Mouse (Mus musculus) layer of hippocampus, postnatal 25 days (tissue): ENCODE data around the gene Slc1a1. TPM values are rescaled to one million over a fixed set of nuclear protein-coding genes. Genes with fewer than 3 reads are reported as not detected.

ENCODE experiments used
- DNase-seq, 2 experiments: peaks; one replicate each; pipeline ENCODE4 v3.0.0; 2022; ENCODE audit warnings: mixed read lengths in 2 of 2, low spot score in 1 of 2; ENCODE audit errors: extremely low spot score in 1 of 2
- total RNA-seq, 2 experiments: library from RNA; stranded (reverse); gene quantifications; 2 replicates each; pipeline ENCODE4 v1.2.3; 2021

The Slc1a1 gene
- total RNA-seq, 2 experiments from 2014 or later, result 141 to 153 TPM

DNA sequence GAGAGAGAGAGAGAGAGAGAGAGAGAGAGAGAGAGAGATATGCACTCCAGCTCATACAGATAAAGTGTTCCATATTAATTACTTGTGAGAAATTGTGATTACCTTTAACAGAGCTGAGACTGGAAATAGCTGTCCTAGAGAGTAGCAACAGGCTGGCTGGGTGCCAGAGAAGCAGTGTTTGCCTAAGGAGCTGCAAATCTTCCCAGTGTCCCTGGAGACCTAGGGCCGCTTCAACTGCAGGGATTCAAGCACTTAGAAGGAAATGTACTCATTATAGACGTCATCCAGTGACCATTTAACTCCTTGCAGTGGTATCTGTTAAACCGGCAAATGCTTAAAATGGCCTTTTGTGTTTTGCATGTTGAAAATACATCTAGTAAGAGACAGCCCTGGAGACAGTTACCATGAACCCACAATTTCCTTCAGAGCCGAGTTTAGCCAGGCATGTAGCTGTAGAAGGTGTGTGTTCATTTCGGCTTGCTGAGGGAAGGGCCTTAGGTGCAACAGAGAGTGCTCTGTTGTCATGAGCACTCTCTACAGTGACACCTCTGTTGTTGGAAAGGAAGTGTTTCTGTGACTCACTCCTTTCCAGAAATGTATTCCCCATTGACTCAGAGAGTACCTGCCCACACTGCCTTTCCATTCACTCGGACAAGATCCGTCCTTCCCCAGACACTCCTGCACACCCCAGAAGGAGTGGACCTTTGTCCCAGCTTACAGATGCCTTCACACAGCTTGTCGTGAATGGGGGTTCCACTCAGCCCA is 10.3 kb downstream of the Slc1a1 start:
- DNase-seq, result peak in 1 of 2 experiments; percentile 28

DNA sequence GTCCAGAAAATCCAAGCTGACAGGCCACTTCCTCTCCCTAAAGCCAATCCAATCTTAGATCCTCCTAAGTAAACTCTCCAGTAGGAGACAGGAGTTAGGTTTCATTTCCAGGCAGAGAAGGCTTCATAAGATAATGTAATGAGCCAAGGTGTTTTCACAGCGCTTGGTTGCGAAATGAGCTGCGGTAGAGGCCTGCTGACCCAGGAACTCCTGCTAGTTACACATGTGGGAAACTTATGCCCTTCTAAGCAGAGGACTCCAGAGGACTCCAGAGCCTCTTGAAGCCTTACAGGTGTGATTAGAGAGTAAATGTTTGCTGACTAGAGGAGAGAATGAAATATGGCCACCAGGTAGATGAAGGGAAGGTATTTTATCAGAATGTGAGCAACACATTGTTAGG is 15.7 kb downstream of the Slc1a1 start:
- no peak for DNase-seq

DNA sequence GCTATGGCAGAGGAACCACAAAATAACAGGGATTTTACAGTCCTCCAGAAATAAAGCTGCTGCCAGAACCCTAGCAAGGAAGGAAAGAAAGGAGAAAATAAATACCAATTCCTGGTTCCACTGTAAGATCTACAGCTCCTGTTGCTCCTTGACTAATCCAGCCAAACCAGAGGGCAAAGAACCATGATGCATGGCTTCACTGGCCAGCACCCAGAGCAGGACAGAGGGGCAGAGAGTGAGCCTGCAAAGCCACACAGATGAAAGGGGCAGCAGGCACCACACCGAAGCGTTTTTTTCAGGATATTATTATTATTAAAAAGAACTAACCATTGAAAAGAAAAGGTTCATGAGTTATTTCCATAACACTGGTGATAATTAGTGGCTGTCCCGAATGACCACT is 17.2 kb downstream of the Slc1a1 start:
- no peak for DNase-seq

DNA sequence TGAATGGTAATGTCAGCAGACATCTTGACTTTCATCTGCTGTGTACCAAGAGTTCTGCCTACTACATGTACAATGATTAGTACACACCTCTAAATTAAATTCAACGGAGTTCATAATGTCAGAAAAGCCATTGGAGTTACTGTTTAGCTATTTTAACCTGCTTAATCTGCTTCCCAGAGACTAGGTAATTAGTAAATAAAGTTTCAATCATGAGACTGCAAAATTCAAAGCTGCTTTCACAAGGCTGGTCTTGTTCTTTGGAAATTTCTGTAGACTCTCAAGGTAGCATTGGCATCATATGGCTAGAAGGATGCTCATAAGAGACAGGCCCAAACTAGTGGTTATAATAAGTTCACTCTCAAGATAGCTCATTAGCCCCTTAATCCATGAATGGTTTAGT is 20.0 kb downstream of the Slc1a1 start:
- no peak for DNase-seq

DNA sequence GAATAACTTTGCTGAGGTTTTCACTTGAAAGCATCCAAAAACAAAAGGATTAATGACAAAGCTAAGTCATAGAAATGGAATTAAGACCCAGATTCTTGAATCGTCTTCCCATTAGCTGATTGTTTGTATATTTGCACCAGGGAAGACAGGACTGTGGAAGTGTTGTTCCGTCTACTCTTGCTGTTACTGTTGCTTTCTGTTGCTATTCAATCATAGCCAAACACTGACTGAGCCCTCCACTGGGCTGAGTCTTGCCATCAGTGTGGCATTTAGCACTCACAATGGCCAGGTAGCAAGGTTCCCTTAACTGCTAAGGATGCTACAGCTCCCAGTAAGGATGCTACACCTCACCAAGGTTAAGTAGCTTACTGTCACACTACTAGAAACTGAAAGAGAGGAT is 25.4 kb downstream of the Slc1a1 start:
- DNase-seq, result no peak

DNA sequence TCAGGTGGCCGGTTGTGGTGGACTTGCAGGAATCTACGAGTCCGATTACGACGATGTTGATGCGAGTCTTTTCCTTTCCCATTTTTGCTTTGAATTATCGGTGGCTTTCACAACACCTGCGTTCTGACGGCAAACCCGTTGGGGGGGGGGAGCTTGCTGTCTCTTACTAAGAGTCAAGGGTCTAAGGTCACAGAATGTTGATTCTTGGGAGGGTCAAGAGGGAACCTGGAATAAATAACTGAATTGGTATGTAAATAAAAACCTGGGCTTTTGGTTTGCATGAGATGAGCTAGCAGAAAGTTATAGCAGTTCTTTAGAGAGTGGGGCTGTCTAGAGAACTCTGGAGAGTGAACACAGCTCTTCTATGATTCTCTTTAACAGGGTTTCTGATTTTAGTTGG is 28.8 kb downstream of the Slc1a1 start:
- DNase-seq, result no peak

DNA sequence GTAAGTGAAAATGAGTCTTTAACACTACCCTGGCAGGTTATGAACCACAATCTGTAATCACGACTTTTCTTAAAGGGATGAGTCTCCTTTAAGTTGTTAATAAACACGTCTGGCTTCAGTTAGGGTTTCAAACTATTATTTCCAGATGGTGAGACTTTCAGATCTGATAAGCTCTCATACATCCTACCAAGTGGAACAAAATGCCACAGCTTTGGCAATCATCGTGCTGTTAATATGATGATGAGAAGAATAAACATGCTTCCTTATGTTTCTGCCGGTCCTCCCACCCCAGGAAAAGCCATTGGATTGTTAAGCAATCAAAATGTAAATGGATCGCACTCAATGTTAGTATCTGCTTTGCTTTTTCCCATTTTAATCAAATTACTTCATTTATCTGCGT is 30.1 kb downstream of the Slc1a1 start:
- DNase-seq, result no peak

DNA sequence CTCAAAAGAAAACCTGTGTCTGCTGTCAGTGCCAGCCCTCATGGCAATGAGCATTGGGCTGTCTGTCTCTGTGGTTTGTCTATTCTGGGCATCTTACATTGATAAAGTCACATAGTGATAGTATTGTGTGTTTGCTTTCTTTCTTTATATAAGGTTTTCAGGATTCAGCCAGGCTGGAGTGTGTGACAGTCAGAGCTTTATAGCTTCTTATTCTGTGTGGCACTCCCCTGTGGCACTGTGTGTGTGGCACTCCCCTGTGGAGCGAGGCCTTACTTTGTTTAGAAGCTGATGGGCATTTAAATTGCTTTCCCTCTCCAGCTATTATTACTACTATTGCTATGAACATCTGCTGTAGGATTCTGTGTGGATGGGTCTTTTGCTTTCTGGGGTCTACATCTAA is 30.7 kb downstream of the Slc1a1 start:
- no peak for DNase-seq

DNA sequence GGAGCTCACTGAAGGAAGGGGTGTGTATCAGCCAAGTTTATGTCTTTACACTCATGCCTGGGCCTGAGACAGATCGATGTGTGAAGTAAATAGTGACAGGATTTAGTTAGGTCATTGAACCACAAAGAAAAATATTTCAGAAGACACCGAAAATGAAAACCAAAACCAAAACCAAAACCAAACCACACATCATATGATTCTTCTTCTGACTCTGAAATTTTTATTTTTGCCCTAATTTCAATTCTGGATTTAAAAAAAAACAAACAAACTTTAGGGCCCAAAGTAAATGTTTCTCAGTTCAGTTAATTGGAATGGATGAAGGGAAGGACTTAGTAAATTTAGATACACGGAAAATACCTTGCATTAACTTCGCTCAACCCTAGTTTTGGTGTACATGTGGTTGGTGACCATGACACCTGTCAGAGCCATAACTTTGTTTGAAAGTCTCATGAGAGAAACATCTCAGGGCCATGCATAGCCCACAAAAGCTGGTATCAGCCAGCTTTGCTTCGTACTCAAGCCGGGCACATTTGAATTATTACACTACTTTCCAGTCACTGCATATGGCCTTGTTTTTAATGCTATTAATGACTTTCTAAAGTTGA is 34.5 kb downstream of the Slc1a1 start:
- no peak for DNase-seq

DNA sequence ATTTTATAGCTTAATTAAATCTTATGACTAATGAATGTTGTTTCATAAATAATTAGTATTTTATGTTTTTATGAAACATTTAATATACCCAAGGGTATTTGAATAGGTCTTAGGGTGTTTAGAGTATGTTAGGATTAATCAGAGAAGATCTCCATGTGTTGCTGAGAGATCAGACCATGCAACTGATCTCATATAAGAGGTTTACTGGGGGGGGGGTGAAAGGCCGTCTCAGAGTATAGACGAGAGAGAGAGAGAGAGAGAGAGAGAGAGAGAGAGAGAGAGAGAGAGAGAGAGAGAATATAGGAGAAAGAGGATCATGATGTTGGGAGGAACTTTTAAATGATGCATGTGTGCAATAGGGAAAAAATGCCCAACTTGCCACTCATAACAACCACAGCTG is 35.5 kb downstream of the Slc1a1 start:
- no peak for DNase-seq

DNA sequence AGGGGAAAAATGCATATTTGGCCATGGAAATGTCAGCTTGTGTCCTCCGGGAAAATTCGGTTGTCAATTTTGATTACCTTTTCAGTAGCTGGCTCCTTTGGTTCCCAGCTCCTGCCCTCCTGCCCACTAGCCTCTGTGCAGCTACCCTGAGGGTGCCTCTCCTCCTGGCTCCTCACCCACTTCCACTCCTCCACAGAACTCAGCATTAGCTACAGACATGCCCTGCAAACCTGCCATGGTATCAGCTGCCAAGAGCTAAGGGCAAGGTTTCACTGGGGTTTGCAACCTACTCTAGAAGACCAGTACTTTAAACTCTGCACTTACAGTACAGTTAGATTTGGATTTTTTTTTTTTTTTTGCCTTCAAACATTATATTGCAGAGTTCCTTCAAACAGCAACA is 44.6 kb downstream of the Slc1a1 start:
- DNase-seq, result no peak

DNA sequence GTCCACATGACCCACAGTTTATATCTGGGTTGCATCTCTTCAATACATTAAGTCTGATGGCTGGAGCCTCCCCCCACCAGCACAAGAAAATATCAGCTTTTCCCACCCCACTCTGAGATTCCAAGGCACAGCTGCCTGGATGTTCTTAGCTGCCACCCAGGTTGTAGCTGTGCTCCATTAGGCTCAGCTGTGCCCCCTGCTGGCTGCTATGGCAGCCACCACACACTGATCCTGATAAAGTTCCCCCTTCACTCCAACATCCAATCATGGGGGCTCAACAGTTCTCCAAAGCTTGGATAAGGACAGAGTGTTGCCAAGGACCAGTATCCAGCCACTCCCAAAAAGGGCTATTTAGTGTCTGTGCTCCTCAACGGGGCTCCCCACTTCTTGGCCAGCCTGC is 48.3 kb downstream of the Slc1a1 start:
- peak in 1 of 2 experiments; percentile 65 for DNase-seq

DNA sequence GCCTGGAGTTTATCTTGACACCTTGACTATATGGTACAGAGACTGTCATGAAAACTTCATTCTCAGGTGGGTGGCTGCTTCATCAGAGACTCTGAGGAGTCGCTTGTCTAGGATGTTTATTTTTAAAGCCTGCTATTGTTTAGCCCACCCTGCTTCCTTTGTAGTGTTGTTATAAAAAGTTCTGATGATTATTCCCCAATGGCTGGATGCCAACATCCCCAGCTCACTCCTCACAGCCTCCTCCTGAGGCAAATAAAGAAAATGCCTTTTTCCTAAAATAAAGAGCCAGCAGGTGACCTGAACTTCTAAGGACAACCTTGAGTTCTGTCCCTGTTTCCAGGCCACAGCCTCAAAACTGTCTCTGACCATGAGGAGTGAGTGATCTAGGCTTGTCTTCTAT is 53.6 kb downstream of the Slc1a1 start:
- DNase-seq, result no peak

DNA sequence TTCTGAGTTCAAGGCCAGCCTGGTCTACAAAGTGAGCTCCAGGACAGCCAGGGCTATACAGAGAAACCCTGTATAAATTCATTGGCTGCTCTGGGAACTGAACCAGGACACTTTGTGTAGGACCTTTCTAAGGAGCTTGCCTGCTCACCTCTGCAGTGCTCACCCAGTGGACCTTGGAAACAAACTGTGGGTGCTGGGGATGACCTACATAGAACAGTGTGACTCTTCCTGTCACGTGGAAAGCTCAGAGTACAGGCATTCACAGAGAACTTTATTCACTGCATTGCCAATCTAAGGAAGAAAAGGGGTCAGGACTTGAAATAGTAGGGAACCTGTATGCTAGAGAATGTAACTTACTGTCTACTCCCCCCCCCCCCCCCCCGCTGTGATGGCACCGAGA is 54.4 kb downstream of the Slc1a1 start:
- no peak for DNase-seq

DNA sequence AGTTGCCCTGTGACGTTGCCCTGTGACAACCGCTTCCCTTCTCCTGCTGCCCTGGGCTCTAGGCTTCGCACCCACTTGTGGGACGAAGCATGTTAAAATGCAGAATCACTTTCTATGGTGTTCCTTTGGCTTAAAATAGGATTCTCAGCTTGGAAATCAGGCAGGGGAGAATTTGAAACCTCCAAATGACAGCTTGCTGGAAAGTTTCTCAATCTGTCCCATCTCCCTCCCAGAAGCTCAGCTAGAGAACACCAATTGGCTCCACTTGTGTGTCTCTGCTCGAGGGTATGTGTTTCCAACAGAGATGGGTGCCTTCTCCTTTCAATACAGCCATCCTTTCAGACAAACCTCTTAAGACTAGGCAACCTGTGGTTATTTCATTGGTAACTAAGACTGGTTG is 56.4 kb downstream of the Slc1a1 start:
- no peak for DNase-seq

DNA sequence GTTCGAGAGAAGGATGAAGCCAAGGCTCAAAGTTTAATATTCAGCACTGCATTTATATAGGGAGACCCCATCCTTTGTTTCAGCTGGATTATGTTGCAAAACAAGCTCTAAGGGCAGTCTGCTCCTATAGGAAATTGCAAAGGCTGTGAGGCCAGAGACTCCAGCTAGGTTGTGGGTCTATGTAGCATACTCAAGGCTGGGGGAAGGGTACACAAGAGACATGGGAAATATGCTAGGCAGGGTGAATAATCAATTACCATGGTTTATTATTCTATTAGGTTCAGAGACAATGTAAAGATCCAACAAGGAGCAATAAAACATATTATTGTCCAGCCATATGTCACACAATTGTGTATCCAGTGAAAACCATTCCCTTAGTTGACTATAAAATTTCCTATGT is 57.0 kb downstream of the Slc1a1 start:
- no peak for DNase-seq

DNA sequence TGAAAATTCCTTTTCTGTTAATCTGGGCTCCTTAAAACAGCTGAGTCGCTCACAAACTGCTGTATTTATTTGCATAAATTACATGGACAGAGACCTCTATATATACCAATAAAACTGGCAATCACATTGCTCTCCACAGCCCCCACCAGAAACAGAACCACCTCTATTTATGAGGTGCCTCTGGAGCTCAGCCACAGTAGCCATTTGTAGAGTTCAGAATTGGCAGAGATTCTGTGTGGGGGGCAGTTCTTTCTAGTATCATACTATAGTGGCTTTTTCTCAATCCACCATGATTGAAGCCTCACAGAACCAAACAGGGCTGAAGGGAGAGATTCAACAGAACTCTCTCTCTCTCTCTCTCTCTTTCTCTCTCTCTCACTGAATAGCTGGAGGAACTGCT is 61.8 kb downstream of the Slc1a1 start:
- DNase-seq, result no peak

DNA sequence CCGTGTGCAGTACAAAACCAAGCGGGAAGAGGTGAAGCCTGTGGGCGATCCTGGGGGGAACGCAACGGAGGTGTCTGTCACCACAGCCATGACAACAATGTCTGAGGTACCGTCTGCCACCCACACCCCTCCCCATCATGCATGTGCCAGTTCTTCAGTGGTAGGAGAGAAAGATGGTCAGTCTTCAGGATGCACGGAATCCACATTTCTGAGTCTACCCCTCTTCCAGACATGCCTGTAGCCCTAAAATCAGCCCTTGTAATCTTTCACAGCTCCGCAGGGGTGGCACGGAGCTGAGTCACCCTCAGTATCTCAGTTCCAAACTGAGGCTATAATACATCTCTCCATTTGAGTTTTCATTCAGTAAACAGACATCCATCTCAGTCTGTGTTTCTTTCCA is 62.6 kb downstream of the Slc1a1 start:
- no peak for DNase-seq

DNA sequence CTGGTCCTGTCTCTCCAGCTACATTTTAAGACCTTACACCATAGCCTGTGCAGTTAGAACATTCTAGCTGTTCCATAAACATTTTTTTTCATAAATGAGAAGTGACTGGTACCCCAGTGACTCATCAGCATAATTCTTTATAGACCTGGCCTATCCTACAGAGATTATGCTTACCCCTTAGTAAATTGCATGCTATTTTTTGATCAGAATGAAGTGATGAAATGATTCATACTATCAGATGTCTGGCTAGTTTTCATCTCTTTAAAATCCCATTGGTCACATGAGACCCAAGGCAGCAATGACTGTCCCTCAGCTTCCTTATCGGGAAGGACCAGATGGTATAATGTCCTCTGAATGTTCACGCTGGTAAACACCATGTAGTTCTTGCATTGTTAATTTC is 65.9 kb downstream of the Slc1a1 start:
- no peak for DNase-seq

DNA sequence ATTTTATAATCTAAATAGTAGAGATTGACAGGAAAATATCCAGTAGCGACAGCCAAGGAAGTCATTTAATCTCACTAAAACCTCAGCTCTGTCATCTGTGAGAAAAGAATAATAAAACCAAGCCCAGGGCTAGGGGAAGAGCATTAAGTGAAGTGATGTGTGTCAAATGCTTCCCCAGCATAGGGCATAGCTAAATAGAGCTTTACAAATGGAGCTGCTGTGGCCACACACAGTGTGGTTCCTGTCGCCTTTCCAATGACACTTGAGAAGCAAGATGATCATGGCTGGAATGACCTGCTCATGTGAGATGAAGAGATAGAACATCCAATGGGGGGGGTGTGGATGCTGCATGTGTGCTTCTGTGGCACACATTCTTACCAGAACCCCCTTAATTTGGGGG is 67.3 kb downstream of the Slc1a1 start:
- DNase-seq, result no peak

DNA sequence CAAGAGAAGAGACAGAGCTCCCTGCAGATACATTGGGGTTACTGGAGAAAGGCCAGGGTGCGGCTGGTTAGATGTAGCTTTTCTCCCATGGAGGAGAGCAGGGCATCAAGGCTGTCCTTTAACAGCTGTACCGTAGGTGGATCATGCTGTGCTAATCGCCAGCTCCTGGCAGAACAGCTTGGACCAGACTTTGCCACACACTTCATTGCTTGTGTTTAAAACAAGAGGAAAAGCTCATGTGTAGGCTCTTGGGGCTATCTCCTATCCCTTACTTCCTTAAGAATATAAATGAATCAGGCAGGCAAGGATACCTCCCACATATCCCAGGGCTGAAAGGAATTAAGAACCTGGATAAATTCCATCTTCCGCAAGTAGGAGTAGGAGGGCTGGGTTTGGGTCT is 68.0 kb downstream of the Slc1a1 start:
- peak in 1 of 2 experiments; percentile 39 for DNase-seq

DNA sequence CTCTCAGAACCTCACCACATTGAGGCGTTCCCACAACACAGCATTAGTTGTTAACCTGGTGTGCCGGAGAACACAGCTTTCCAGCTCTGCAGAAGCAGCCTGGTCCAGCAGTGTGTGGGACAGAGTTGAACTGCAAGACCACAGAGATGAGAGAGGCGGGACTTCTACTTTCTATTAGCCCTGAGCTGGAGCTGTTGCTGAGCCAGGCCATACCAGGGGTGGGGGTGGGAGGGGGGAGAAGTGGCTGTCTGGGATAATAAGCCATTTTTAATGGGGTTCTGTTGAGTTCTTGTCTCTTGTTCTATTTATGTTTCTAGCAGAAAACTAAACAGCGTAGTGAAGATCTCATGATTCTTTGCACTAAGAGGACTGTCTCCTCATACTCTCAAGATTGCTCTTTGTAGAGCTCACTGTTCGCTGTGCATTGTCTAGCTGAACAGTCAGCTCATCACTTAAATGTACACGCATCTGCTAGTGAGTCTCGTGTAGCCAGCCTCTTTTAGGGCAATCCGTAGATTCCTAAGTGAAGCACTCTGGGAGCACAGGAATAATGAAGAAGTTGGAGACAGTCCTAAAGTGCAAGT is 68.8 kb downstream of the Slc1a1 start:
- no peak for DNase-seq
